Mouse (Mus musculus): ENCODE measurements around the gene Nfyc.

DNA sequence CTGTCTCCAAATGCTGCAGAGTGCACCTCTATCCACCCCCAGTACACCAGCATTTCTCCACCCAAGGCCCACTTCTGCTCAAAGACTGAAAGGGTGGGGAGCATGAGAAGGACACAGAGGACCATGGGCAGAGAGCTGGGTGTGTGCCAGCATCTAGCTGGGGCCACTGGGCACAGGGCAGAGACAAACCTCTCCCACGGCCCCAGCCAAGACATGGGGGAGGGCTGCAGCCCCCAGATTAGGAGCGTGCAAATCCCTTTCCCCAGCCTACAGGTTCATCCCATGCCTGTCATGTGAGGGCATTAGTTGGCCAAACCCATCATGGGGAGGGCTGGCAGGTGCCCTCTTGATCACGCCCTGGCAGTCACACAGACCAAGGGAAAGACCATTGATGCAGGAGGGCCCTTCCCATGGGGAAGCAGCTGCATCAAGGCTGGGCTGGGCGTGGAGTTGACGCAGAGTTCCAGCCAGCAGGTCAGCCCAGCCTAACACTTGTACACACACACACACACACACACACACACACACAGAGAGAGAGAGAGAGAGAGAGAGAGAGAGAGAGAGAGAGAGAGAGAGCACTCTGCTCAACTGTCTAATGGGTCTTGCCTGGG is 97.3 kb downstream of the Nfyc start:
- no peak for TF ChIP-seq POLR2A (IDR thresholded peaks at IDR 0.05; ENCODE audit: insufficient read length, low read depth)
- TF ChIP-seq MAX (IDR thresholded peaks at IDR 0.05; ENCODE audit: low read depth) = no peak
- TF ChIP-seq SRF (IDR thresholded peaks at IDR 0.05; ENCODE audit: control insufficient read depth, insufficient read length, low read depth) = no peak
- no peak for TF ChIP-seq CEBPB (IDR thresholded peaks at IDR 0.05; ENCODE audit: insufficient read depth, poor library complexity, severe bottlenecking)
- TF ChIP-seq MYOG (IDR thresholded peaks at IDR 0.05; ENCODE audit: control insufficient read depth in 1 of 3, insufficient read depth in 1 of 3, insufficient read length in 2 of 3, low read depth in 2 of 3) = peak; percentile 59 to 96 (median 89)
- TF ChIP-seq USF1 (IDR thresholded peaks at IDR 0.05; ENCODE audit: low read depth) = peak; percentile 8

All from myocyte (in vitro differentiated cells).